Mouse (Mus musculus) right cerebral cortex, postnatal 14 days (tissue): ENCODE measurements around the gene Adam19.

Experiments used
- DNase-seq: peaks from one replicate; pipeline ENCODE4 v3.0.0; 2022

The Adam19 gene

GRCm38 (mm10) chr11:46054911-46055895 lies 589 bp upstream of the Adam19 start:
- no peak for DNase-seq

GRCm38 (mm10) chr11:46056770-46057411 lies 1.1 kb downstream of the Adam19 start:
- DNase-seq: no peak

GRCm38 (mm10) chr11:46058011-46058410 lies 2.2 kb downstream of the Adam19 start:
- DNase-seq: no peak

GRCm38 (mm10) chr11:46058916-46059315 lies 3.1 kb downstream of the Adam19 start:
- no peak for DNase-seq

- DNase-seq: peak; percentile 41
Measured at GRCm38 (mm10) chr11:46059887-46060650, 4.3 kb downstream of the Adam19 start.

- DNase-seq: no peak
Measured at GRCm38 (mm10) chr11:46060651-46061020, 4.8 kb downstream of the Adam19 start.

GRCm38 (mm10) chr11:46061776-46062445 lies 6.1 kb downstream of the Adam19 start:
- no peak for DNase-seq

- DNase-seq: no peak
Measured at GRCm38 (mm10) chr11:46062569-46062968, 6.8 kb downstream of the Adam19 start.

GRCm38 (mm10) chr11:46062993-46063731 lies 7.4 kb downstream of the Adam19 start:
- DNase-seq: no peak

- DNase-seq: no peak
Measured at GRCm38 (mm10) chr11:46064767-46065166, 9.0 kb downstream of the Adam19 start.

- no peak for DNase-seq
Measured at GRCm38 (mm10) chr11:46065201-46066011, 9.6 kb downstream of the Adam19 start.

- DNase-seq: no peak
Measured at GRCm38 (mm10) chr11:46067371-46068060, 11.7 kb downstream of the Adam19 start.

GRCm38 (mm10) chr11:46068756-46069407 lies 13.1 kb downstream of the Adam19 start:
- no peak for DNase-seq

- DNase-seq: no peak
Measured at GRCm38 (mm10) chr11:46069408-46070003, 13.7 kb downstream of the Adam19 start.

- DNase-seq: no peak
Measured at GRCm38 (mm10) chr11:46070161-46070560, 14.4 kb downstream of the Adam19 start.

GRCm38 (mm10) chr11:46070789-46071188 lies 15.0 kb downstream of the Adam19 start:
- no peak for DNase-seq

- no peak for DNase-seq
Measured at GRCm38 (mm10) chr11:46072466-46073060, 16.8 kb downstream of the Adam19 start.

GRCm38 (mm10) chr11:46073061-46073849 lies 17.5 kb downstream of the Adam19 start:
- DNase-seq: no peak
